Mouse (Mus musculus) heart, postnatal 0 days (tissue): ENCODE measurements around the gene Col13a1.

ENCODE experiments used
- CTCF ChIP-seq: IDR thresholded peaks from 2 replicates; pipeline ENCODE4 v1.5.1; 2016; ENCODE audit warnings: antibody characterized with exemption, control low read depth, low read depth
- EP300 ChIP-seq: IDR thresholded peaks from 2 replicates; pipeline ENCODE4 v1.6.1; 2016; ENCODE audit warnings: antibody characterized with exemption, low read depth

- TF ChIP-seq CTCF, result no peak
- TF ChIP-seq EP300, result no peak
These were observed 13.5 kb downstream of the Col13a1 start for GRCm38 (mm10) chr10:61965386-61965841.
